Mouse (Mus musculus) fibroblast of lung, adult 2 months (primary cell): Measurements from ENCODE around the gene Wap.
"Not testable (repeated sequence)": the region's sequence is repeated elsewhere in the genome, so short reads cannot be mapped to it uniquely, and the experiment has no call there.

ENCODE experiments used
- DNase-seq: peaks from one replicate; pipeline ENCODE4 v3.0.0-alpha.2; 2011; ENCODE audit warnings: low read depth

Gene Wap

GRCm38 (mm10) chr11:6638537-6638936, at the start of gene Wap:
Gene Wap (minus strand): TSS chr11:6638637.
- DNase-seq = no peak

- no peak for DNase-seq
Measured at GRCm38 (mm10) chr11:6684741-6685140, 46.3 kb upstream of the Wap start.

- no peak for DNase-seq
Measured at GRCm38 (mm10) chr11:6680397-6680818, 42.0 kb upstream of the Wap start.

GRCm38 (mm10) chr11:6679694-6680396, 41.4 kb upstream of the Wap start:
- DNase-seq = no peak

GRCm38 (mm10) chr11:6677530-6677929, 39.1 kb upstream of the Wap start:
- DNase-seq = no peak

GRCm38 (mm10) chr11:6676641-6677040, 38.2 kb upstream of the Wap start:
- DNase-seq = no peak

GRCm38 (mm10) chr11:6675402-6675801, 37.0 kb upstream of the Wap start:
- DNase-seq = no peak

GRCm38 (mm10) chr11:6674701-6675100, 36.3 kb upstream of the Wap start:
- DNase-seq = no peak

GRCm38 (mm10) chr11:6670826-6671225, 32.4 kb upstream of the Wap start:
- DNase-seq = no peak

- no peak for DNase-seq
Measured at GRCm38 (mm10) chr11:6670044-6670443, 31.6 kb upstream of the Wap start.

GRCm38 (mm10) chr11:6669041-6669440, 30.6 kb upstream of the Wap start:
- DNase-seq = no peak

GRCm38 (mm10) chr11:6666634-6667033, 28.2 kb upstream of the Wap start:
- no peak for DNase-seq

- no peak for DNase-seq
Measured at GRCm38 (mm10) chr11:6661206-6661605, 22.8 kb upstream of the Wap start.

GRCm38 (mm10) chr11:6658271-6658670, 19.8 kb upstream of the Wap start, which contains the start of gene Ramp3:
Gene Ramp3 (plus strand): TSS chr11:6658521.
- no peak for DNase-seq

- DNase-seq = peak; percentile 36
Measured at GRCm38 (mm10) chr11:6654903-6655302, 16.5 kb upstream of the Wap start.

- DNase-seq = not testable (repeated sequence)
Measured at GRCm38 (mm10) chr11:6652978-6653377, 14.5 kb upstream of the Wap start.

GRCm38 (mm10) chr11:6650519-6650918, 12.1 kb upstream of the Wap start:
- no peak for DNase-seq

- DNase-seq = no peak
Measured at GRCm38 (mm10) chr11:6647831-6648724, 9.6 kb upstream of the Wap start.

- DNase-seq = no peak
Measured at GRCm38 (mm10) chr11:6644566-6644965, 6.1 kb upstream of the Wap start.

GRCm38 (mm10) chr11:6639072-6639471, 635 bp upstream of the Wap start:
- DNase-seq = no peak

- DNase-seq = no peak
Measured at GRCm38 (mm10) chr11:6636150-6636549, 2.3 kb downstream of the Wap start.

GRCm38 (mm10) chr11:6629655-6630054, 8.8 kb downstream of the Wap start:
- no peak for DNase-seq

GRCm38 (mm10) chr11:6628568-6628967, 9.9 kb downstream of the Wap start:
- no peak for DNase-seq
